Mouse (Mus musculus) liver, postnatal 0 days (tissue): ENCODE measurements at regions not wholly inside any gene's neighbourhood (a gene's known extent, or its start where the extent isn't known, plus 50 kb on each side); places are given as distances from the start of the nearest gene placed in this dataset.

Experiments used
- CTCF ChIP-seq: sonication (generic); IDR thresholded peaks from 2 replicates; pipeline ENCODE4 v1.5.1; 2016; ENCODE audit warnings: antibody characterized with exemption, low read depth
- EP300 ChIP-seq: IDR thresholded peaks from 2 replicates; pipeline ENCODE4 v1.6.1; 2016; ENCODE audit warnings: antibody characterized with exemption, low read depth, mild to moderate bottlenecking

DNA sequence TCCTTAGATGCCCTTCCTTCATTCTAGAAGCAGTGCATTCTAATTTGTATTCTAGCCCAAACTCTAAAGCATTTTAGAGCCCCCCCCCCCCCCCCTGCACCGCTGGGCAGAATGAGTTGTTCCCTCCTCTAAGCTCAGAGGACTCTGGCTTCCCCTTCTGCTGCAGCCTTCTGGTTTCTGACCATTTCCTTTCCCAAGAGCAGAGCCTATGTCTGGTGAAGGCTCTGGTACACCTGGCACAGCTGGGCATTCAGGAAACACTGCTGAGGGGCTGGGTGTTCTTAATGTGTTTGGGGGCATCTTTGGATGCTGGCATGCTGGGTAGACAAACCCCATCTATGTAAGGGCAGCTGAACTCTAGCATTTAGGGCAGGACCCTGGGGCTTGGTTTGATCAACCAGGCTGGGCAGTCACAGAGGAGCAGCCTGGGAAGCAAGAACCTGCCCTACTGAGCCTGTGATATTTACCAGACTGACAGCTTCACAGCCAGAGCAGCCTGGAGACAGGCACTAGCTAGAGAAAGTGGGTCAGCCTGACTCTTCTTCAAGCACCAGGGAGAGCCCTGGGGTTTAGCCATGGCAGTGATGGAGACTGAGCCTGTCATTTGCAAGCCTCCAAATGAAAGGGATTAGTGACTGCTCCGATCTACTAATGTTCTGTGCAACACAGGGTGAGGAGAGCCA, 469.7 kb downstream of the Rps24 start:
- no peak for TF ChIP-seq CTCF
- no peak for TF ChIP-seq EP300
